Mouse (Mus musculus) effector memory CD4-positive, alpha-beta T cell, adult 5 months (primary cell): ENCODE data around the gene Rassf1. TPM values are rescaled to one million over a fixed set of nuclear protein-coding genes. Genes with fewer than 3 reads are reported as not detected.

ENCODE experiments used
- polyA plus RNA-seq: library from polyadenylated mRNA; unstranded; fragments of 100-300 nt; shearing (Covaris generic); gene quantifications from one replicate; pipeline ENCODE4 v1.2.1, GENCODE M21; 2017

Rassf1 gene
- polyA plus RNA-seq = 165 TPM

DNA sequence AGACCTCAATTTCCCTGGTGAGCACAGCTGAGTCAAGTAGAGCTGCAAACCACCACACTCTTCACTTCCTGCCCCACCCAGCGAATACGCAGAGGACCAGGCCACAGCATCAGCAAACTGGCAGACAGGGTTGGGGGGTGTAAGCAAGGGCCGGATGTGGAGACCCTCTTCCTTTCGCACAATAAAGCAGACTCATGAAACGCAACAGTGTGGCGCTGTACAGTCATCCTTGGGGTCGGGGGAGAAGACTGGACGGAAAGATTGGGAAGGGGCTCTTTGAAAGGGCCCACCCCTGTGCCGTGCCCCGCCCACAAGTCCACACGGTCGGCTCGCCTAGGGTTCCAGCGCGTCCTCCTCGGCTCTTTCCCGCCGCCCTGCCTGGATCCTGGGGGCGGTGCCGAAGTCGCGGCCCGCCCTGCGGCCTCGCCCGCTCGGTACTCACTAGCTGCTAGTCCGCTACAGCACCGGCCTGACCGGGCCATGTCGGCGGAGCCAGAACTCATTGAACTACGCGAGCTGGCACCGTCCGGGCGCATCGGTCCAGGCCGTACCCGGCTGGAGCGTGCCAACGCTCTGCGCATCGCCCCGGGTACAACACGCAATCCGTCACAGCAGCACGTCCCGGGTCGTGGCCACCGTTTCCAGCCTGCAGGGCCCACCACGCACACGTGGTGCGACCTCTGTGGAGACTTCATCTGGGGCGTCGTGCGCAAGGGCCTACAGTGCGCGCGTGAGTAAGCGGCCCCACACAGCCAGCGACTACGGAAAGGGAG lies at the start of gene Rassf1:
Gene Rassf1, plus strand, starts transcription at position 439 of the 773 bp plus-strand sequence.

GRCm38 (mm10) chr9:107533791-107534407 lies 17.5 kb upstream of the Rassf1 start, which contains the start of gene Tmem115:
Gene Tmem115 (plus strand): TSS chr9:107533945.

DNA sequence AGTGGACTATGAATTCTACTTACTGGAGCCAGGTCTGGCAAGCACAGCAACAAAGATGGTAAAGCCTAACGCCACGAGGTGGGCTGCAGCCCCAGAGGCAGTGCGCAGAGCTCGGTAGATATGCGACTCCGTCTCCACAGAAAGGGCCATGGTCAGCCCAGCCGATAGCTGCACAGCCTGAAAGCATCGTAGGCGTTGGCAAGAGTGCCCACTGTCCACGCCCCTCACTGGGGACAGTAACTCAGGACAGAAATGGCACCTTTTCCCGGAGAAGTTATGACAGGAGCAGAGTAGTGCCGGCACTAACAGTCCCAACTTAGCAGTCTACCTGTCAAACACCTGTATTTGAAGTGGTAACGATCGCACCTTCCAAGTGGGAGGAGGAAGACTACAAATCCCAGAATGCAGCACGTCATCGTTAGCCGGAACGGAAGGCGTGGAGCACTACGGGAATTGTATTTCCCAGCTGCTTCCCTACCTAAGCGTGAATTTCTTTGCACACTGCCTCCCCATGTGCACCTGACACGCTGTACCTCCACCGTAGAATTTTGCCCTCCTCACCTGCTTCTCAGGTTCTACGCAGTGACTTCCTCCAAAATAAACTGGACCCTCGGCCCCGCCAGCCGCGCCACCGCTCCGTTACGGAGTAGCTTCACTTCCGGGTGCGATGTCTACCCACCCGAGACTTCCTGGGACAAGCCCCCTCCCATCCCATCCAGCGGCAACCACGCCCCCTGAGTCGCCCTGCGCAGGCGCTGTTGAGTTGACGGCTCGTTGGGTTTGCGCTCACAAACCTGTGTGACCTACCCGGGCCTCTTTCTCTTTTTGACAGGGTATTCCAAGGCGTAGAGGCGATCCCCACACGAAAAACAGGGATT lies 9.6 kb upstream of the Rassf1 start, which contains the start of the genes Cyb561d2 and Nprl2:
Gene Cyb561d2, minus strand, starts transcription at position 720 of the 878 bp plus-strand sequence.
Gene Nprl2, plus strand, starts transcription at position 753 of the 878 bp plus-strand sequence.

DNA sequence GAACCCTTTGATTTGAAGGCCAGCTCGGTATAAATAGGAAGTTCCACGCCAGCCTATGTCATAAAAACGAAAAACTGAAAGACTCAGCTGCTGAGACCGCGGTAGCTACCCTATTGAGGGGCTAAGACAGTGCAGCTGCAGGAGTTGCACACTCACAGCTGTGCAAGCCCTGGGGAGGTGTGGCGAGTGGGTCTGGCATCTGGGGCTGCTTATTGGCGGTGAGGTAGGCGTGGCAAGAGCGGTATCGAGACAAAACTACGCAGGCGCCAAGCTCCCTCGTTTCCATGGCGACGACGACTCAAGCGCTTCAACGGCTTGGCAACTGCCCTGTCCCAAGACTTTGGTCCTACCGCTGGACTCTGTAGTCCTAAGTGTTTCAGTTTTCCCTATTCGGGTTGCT lies 4.3 kb upstream of the Rassf1 start, which contains the start of gene Zmynd10:
Gene Zmynd10, plus strand, starts transcription at position 273 of the 400 bp plus-strand sequence.

GRCm38 (mm10) chr9:107563029-107563581 lies 11.8 kb downstream of the Rassf1 start, which contains the start of gene Tusc2:
Gene Tusc2 (plus strand): TSS chr9:107563255.

GRCm38 (mm10) chr9:107567702-107568319 lies 16.5 kb downstream of the Rassf1 start, which contains the start of gene Hyal2:
Gene Hyal2 (plus strand): TSS chr9:107567945.

GRCm38 (mm10) chr9:107576357-107577107 lies 25.2 kb downstream of the Rassf1 start, which contains the start of gene Hyal1:
Gene Hyal1 (plus strand): TSS chr9:107576927.

DNA sequence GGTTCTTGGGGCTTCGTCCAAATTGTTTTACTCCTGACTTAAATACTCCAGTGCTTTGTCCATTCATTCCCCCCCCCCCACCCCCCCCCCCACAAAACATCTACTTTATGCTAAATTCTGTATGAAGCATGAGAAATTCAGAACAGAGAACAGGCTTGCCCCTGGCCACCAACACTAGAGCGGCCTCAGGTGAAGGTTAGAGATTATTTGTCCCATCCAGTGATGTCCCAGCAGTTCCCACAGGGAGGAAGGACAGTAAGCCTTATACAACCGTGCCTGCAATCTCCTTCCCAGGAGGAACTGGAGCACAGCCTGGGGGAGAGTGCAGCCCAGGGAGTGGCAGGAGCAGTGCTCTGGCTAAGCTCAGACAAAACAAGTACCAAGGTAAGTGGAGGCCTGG lies 27.2 kb downstream of the Rassf1 start, which contains the start of gene Naa80:
Gene Naa80, plus strand, starts transcription at position 301 of the 400 bp plus-strand sequence.

DNA sequence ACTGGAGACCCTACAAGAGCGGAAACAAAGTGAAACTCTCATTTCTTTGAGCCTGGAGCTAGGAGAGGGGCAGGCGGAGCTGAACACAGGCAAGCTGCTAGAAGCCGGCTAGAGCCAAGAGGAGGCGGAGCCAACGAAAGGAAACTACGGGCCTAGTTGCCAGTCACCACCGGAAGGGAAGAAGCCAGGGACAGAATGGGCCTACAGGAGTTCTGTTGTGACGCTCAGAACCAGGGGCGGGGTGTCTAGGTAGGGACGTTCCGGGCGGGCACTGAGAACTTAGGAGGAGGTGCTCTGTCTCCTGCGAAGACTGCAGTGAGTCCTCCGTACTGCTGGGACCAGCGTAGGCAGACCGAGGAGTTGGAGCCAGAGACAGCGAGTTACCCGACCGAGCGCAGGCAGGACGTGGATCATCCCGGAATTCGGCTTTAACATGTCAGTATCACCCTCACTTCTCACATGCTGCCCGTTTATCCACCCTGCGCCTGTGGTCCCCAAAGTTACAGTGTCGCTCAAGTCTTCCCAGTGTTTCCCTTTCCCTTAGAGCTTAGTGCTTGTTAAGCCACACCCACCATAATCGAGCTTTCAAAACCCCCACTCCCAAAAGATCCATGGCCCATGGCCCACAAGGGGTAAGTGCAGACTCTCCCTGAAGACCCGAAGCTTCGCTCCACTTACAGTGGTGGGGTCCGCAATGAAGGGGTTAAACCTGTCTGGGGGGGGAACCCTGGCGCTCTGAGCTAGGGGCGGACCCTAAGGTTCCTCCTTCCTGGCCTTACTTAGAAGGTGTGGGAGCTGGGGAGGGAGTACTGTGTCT lies 29.4 kb downstream of the Rassf1 start, which contains the start of gene Hyal3:
Gene Hyal3, plus strand, starts transcription at position 318 of the 817 bp plus-strand sequence.

GRCm38 (mm10) chr9:107586974-107587832 lies 35.8 kb downstream of the Rassf1 start, which contains the start of gene Ifrd2:
Gene Ifrd2 (plus strand): TSS chr9:107587642.

GRCm38 (mm10) chr9:107608741-107609432 lies 57.5 kb downstream of the Rassf1 start, which contains the start of gene Sema3b:
Gene Sema3b (minus strand): TSS chr9:107609229.

Other genes starting within 250 kb of the Rassf1 start
- 6.2 TPM for gene Hemk1, start 213.2 kb upstream of the Rassf1 start, polyA plus RNA-seq
- 0.34 TPM for gene 6430571L13Rik, start 211.0 kb upstream of the Rassf1 start, polyA plus RNA-seq
- 0.09 TPM for gene Cacna2d2, start 151.9 kb upstream of the Rassf1 start, polyA plus RNA-seq
- 55.2 TPM for gene Tmem115, start 17.6 kb upstream of the Rassf1 start, polyA plus RNA-seq
- gene Cyb561d2, start 9.4 kb upstream of the Rassf1 start, polyA plus RNA-seq = 27.9 TPM
- gene Nprl2, start 9.3 kb upstream of the Rassf1 start, polyA plus RNA-seq = 47.6 TPM
- gene Zmynd10, start 4.3 kb upstream of the Rassf1 start, polyA plus RNA-seq = 3.1 TPM
- gene Tusc2, start 11.7 kb downstream of the Rassf1 start, polyA plus RNA-seq = 39.7 TPM
- 3.9 TPM for gene Hyal2, start 16.4 kb downstream of the Rassf1 start, polyA plus RNA-seq
- gene Hyal1, start 25.4 kb downstream of the Rassf1 start, polyA plus RNA-seq = 1.8 TPM
- gene Naa80, start 27.3 kb downstream of the Rassf1 start, polyA plus RNA-seq = 11.1 TPM
- gene Hyal3, start 29.3 kb downstream of the Rassf1 start, polyA plus RNA-seq = 0.35 TPM
- 17.4 TPM for gene Ifrd2, start 36.1 kb downstream of the Rassf1 start, polyA plus RNA-seq
- gene Sema3b, start 57.7 kb downstream of the Rassf1 start, polyA plus RNA-seq = not detected
- gene Gnai2, start 83.8 kb downstream of the Rassf1 start, polyA plus RNA-seq = 638 TPM
- gene Slc38a3, start 118.0 kb downstream of the Rassf1 start, polyA plus RNA-seq = 1.6 TPM
- 9.1 TPM for gene Gnat1, start 128.2 kb downstream of the Rassf1 start, polyA plus RNA-seq
- 0.22 TPM for gene Sema3f, start 158.9 kb downstream of the Rassf1 start, polyA plus RNA-seq
- gene Rbm5, start 219.4 kb downstream of the Rassf1 start, polyA plus RNA-seq = 306 TPM